ENCODE assay signal across 16 mouse cellular contexts in genomic region chr1:156702151-156702550, GRCm38 (mm10).
"Had no signal": no experiment of that assay in that cellular context is flagged by ENCODE, and none has a peak within 500 bp of the region (broad histone marks: within the 10 kb centered on the region; RNA-seq: fewer than 3 reads in every experiment).

No protein-coding gene starts in this region.

- H3K9ac ChIP-seq: neural tube, embryonic 13.5 days; neural tube, embryonic 15.5 days; stomach, embryonic 15.5 days had no signal

- H3K27ac ChIP-seq: neural tube, embryonic 13.5 days; neural tube, embryonic 15.5 days; stomach, embryonic 15.5 days; stomach, postnatal 0 days had no signal

- H3K27me3 ChIP-seq: neural tube, embryonic 13.5 days; neural tube, embryonic 15.5 days; stomach, embryonic 15.5 days had no signal

- H3K4me1 ChIP-seq: neural tube, embryonic 13.5 days; neural tube, embryonic 15.5 days; stomach, embryonic 15.5 days had no signal

- DNase-seq: retina, postnatal 1 day; right cerebral cortex, adult 18-20 months; right cerebral cortex, postnatal 14 days; right cerebral cortex, postnatal 25 days; right cerebral cortex, postnatal 4 days; spleen, adult 18-20 months; thymus, adult 18-20 months; thymus, adult 2 months; thymus, postnatal 14 days; thymus, postnatal 25 days; thymus, postnatal 36 days; thymus, postnatal 4 days had no signal

- H3K4me2 ChIP-seq: neural tube, embryonic 13.5 days; neural tube, embryonic 15.5 days; stomach, embryonic 15.5 days had no signal

- H3K4me3 ChIP-seq: neural tube, embryonic 13.5 days; neural tube, embryonic 15.5 days; stomach, embryonic 15.5 days had no signal

- H3K9me3 ChIP-seq: neural tube, embryonic 13.5 days; neural tube, embryonic 15.5 days; stomach, embryonic 15.5 days had no signal
